Comparison of ENCODE assay signal across 15 mouse cellular contexts in the genomic region with DNA sequence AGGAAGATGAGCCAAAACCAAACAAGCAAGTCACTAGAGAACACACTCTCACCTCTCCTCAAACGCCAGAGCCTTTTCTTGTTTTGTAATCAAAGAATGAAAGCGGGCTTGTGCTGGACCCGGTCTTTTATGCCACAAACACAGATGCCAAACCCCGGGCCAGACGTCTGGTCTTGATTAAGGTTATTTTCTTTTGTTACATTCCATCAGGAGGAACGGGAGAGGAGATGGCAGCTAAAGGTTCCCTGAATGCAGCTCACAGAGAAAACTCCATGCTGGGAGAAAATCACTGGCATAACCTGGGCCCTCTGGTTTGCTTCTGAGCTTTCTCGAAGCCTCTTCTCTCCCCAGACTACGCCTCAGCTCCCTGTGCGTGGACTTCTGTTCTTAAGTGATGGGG. TPM values are rescaled to one million over a fixed set of nuclear protein-coding genes. Genes with fewer than 3 reads are reported as not detected.
DNase-seq lines count a peak whose midpoint lies in the region; ATAC-seq lines count a peak whose summit lies in the region.
"Had no signal": no experiment of that assay in that cellular context is flagged by ENCODE, and none has a peak within 500 bp of the region (broad histone marks: within the 10 kb centered on the region; RNA-seq: fewer than 3 reads in every experiment).

No protein-coding gene starts in this region.

- H3K36me3 ChIP-seq in heart, embryonic 10.5 days: peaks cover 6% of the 10 kb centered on the region; the same call in 1 of the 2 replicates
- H3K36me3 ChIP-seq in midbrain, embryonic 10.5 days: peaks cover 15% of the 10 kb centered on the region
- no peaks in the 10 kb centered on the region for H3K36me3 ChIP-seq in midbrain, embryonic 15.5 days (replicated peaks)
- H3K36me3 ChIP-seq in embryonic facial prominence, embryonic 15.5 days: no peaks in the 10 kb centered on the region
- no peaks in the 10 kb centered on the region for H3K36me3 ChIP-seq in neural tube, embryonic 15.5 days
- H3K36me3 ChIP-seq: forebrain, embryonic 15.5 days had no signal

- H3K4me2 ChIP-seq in midbrain, embryonic 15.5 days: no peak overlapping the region
- H3K4me2 ChIP-seq in embryonic facial prominence, embryonic 15.5 days (replicated peaks): peak overlapping the region; percentile 21; the same call in 1 of the 2 replicates
- no peak overlapping the region for H3K4me2 ChIP-seq in neural tube, embryonic 15.5 days
- H3K4me2 ChIP-seq: forebrain, embryonic 15.5 days had no signal

- no peak for DNase-seq in heart, embryonic 10.5 days (ENCODE audit: low spot score)
- DNase-seq in heart, adult 11 months: no peak
- DNase-seq in midbrain, embryonic 10.5 days (ENCODE audit: low spot score): no peak
- no peak for DNase-seq in cerebellum, adult 18-20 months
- DNase-seq: cerebellum, postnatal 14 days; heart, adult 18-20 months; lung, adult 18-20 months; right cerebral cortex, postnatal 14 days; thymus, postnatal 4 days had no signal

- no peak overlapping the region for H3K9ac ChIP-seq in midbrain, embryonic 15.5 days
- H3K9ac ChIP-seq in embryonic facial prominence, embryonic 15.5 days: no peak overlapping the region
- H3K9ac ChIP-seq in neural tube, embryonic 15.5 days (replicated peaks): no peak overlapping the region
- H3K9ac ChIP-seq: forebrain, embryonic 15.5 days had no signal

- peaks cover 23% of the 10 kb centered on the region for H3K4me1 ChIP-seq in heart, embryonic 10.5 days
- H3K4me1 ChIP-seq in midbrain, embryonic 10.5 days: peaks cover 28% of the 10 kb centered on the region
- peaks cover 10% of the 10 kb centered on the region for H3K4me1 ChIP-seq in midbrain, embryonic 15.5 days
- H3K4me1 ChIP-seq in embryonic facial prominence, embryonic 15.5 days: peaks cover 59% of the 10 kb centered on the region
- peaks cover 30% of the 10 kb centered on the region for H3K4me1 ChIP-seq in neural tube, embryonic 15.5 days
- H3K4me1 ChIP-seq: megakaryocyte, embryonic 14.5 days had no signal

- WGBS in heart, embryonic 10.5 days: 52% methylated on average over 9 of the region's 9 CpGs
- 61% methylated on average over 9 of the region's 9 CpGs for WGBS in midbrain, embryonic 10.5 days
- 54% methylated on average over 9 of the region's 9 CpGs for WGBS in midbrain, embryonic 15.5 days
- 23% methylated on average over 9 of the region's 9 CpGs for WGBS in embryonic facial prominence, embryonic 15.5 days
- 51% methylated on average over 9 of the region's 9 CpGs for WGBS in neural tube, embryonic 15.5 days

- no peaks in the 10 kb centered on the region for H3K27me3 ChIP-seq in heart, embryonic 10.5 days (ENCODE audit: insufficient read depth, poor library complexity, severe bottlenecking)
- H3K27me3 ChIP-seq in midbrain, embryonic 10.5 days (ENCODE audit: low read depth, poor library complexity, severe bottlenecking): no peaks in the 10 kb centered on the region
- H3K27me3 ChIP-seq in midbrain, embryonic 15.5 days (replicated peaks): no peaks in the 10 kb centered on the region
- no peaks in the 10 kb centered on the region for H3K27me3 ChIP-seq in embryonic facial prominence, embryonic 15.5 days
- H3K27me3 ChIP-seq in neural tube, embryonic 15.5 days (replicated peaks): no peaks in the 10 kb centered on the region
- H3K27me3 ChIP-seq: forebrain, embryonic 15.5 days had no signal

- H3K27ac ChIP-seq in heart, embryonic 10.5 days: peak overlapping the region; percentile 62
- H3K27ac ChIP-seq in midbrain, embryonic 10.5 days (replicated peaks): peak overlapping the region; percentile 63; the same call in 1 of the 2 replicates
- no peak overlapping the region for H3K27ac ChIP-seq in midbrain, embryonic 15.5 days
- H3K27ac ChIP-seq in embryonic facial prominence, embryonic 15.5 days (replicated peaks): peak overlapping the region; percentile 86
- peak overlapping the region; percentile 28; the same call in 1 of the 2 replicates for H3K27ac ChIP-seq in neural tube, embryonic 15.5 days (replicated peaks)
- H3K27ac ChIP-seq: forebrain, embryonic 15.5 days had no signal

- H3K9me3 ChIP-seq in heart, embryonic 10.5 days: no peaks in the 10 kb centered on the region
- H3K9me3 ChIP-seq in midbrain, embryonic 10.5 days (replicated peaks): no peaks in the 10 kb centered on the region
- no peaks in the 10 kb centered on the region for H3K9me3 ChIP-seq in midbrain, embryonic 15.5 days
- H3K9me3 ChIP-seq in embryonic facial prominence, embryonic 15.5 days (replicated peaks): no peaks in the 10 kb centered on the region
- H3K9me3 ChIP-seq in neural tube, embryonic 15.5 days (replicated peaks): no peaks in the 10 kb centered on the region
- H3K9me3 ChIP-seq: forebrain, embryonic 15.5 days; megakaryocyte, embryonic 14.5 days had no signal

- no peak overlapping the region for H3K4me3 ChIP-seq in heart, embryonic 10.5 days
- H3K4me3 ChIP-seq in midbrain, embryonic 10.5 days: no peak overlapping the region
- H3K4me3 ChIP-seq in midbrain, embryonic 15.5 days: no peak overlapping the region
- no peak overlapping the region for H3K4me3 ChIP-seq in embryonic facial prominence, embryonic 15.5 days (replicated peaks)
- H3K4me3 ChIP-seq in neural tube, embryonic 15.5 days (replicated peaks): no peak overlapping the region
- H3K4me3 ChIP-seq: forebrain, embryonic 15.5 days; megakaryocyte, embryonic 14.5 days had no signal

- ATAC-seq in midbrain, embryonic 15.5 days (replicated peaks): no peak
- no peak for ATAC-seq in embryonic facial prominence, embryonic 15.5 days (ENCODE audit: insufficient number of reproducible peaks, low FRiP score, low TSS enrichment, low read depth)
- ATAC-seq in neural tube, embryonic 15.5 days (ENCODE audit: low FRiP score): no peak
- ATAC-seq in monocyte, adult 5-6 weeks (replicated peaks; ENCODE audit: insufficient number of reproducible peaks, low FRiP score, low TSS enrichment, poor library complexity, severe bottlenecking): no peak
- ATAC-seq: forebrain, embryonic 15.5 days had no signal

RNA-seq across cellular contexts. Expression of gene Nxn, which starts 55.9 kb away (rescaled TPM):
- polyA plus RNA-seq in heart, embryonic 10.5 days (2016; fragmentation: Nextera tagmentation; extraction: Ambion mirVana): 27.9 and 34.5 TPM in 2 replicates
- polyA plus RNA-seq in midbrain, embryonic 10.5 days (2016; fragmentation: Nextera tagmentation; extraction: Ambion mirVana): 59.3 and 59.5 TPM in 2 replicates
- polyA plus RNA-seq in midbrain, embryonic 15.5 days (2015; fragmentation: Nextera tagmentation; extraction: Ambion mirVana): 22.3 and 23.1 TPM in 2 replicates
- 72.1 and 74.8 TPM in 2 replicates for polyA plus RNA-seq in embryonic facial prominence, embryonic 15.5 days (2015; fragmentation: Nextera tagmentation; extraction: Ambion mirVana)
- 27.3 and 29.8 TPM in 2 replicates for polyA plus RNA-seq in neural tube, embryonic 15.5 days (2015; fragmentation: Nextera tagmentation; extraction: Ambion mirVana)
- total RNA-seq in monocyte, adult 5-6 weeks (2017): 1.9 to 5.8 TPM (median 2.8 TPM) in 3 replicates
